Mouse (Mus musculus): ENCODE measurements around the gene Taz. TPM values are rescaled to one million over a fixed set of nuclear protein-coding genes. Genes with fewer than 3 reads are reported as not detected.
A peak's percentile ranks its signal among the peaks of the same experiment; 100 is the strongest.

Taz gene
- polyA plus RNA-seq (2016; fragmentation: Nextera tagmentation; extraction: Ambion mirVana), result 90.9 and 94.9 TPM in 2 replicates

DNA sequence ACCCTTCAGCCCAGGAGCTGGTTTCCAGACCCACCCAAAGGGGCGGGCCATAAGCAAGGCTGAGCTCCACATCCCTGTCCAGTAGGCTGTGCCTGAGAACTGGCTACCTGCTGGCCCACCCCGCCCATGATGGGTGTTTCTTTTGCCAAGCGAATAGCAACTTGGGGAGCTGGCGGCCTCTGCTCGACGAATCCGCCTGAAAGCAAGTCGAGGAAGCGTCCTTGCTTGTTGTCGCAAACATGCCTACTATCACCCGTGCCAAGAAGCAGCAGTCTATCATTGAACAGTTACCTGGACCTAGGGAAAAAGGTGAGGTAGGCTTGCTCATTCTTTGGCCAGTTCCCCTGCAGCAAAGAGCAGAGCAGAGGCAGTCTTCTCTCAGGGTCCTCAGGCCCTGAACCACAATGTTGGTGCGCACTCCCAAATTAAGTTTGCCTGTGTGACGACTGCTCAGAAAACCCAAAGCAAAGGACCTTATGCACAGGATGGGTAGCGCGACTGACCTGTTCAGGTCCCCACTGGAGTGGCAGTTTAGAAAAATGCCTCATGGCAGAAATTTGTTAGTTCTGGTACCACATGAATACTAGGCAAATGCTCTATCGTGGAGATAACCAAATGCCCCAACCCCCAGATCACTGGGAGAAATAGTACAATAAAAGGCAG lies at the start of gene Taz, which contains the start of gene Dnase1l1:
Gene Taz, plus strand, starts transcription at position 181 of the 663 bp plus-strand sequence.
Gene Dnase1l1, minus strand, starts transcription at position 606 of the 663 bp plus-strand sequence.
- H3K4me1 ChIP-seq (replicated peaks), result peaks cover 10% of the 10 kb centered on the region; the same call in 1 of the 2 replicates
- peak within 1 kb of the TSS; percentile 69 for H3K4me2 ChIP-seq
- H3K27ac ChIP-seq, result peak within 1 kb of the TSS; percentile 84
- no peaks in the 10 kb centered on the region for H3K9me3 ChIP-seq
- H3K9ac ChIP-seq (replicated peaks), result peak within 1 kb of the TSS; percentile 73
- ATAC-seq (ENCODE audit: insufficient number of reproducible peaks, insufficient read depth, low FRiP score, low TSS enrichment, low read depth), result peak; percentile 92
- 14% methylated on average over 16 of the region's 16 CpGs for WGBS
- peak within 1 kb of the TSS; percentile 60 for H3K4me3 ChIP-seq (replicated peaks)
- no peaks in the 10 kb centered on the region for H3K36me3 ChIP-seq
- H3K27me3 ChIP-seq, result peaks cover 17% of the 10 kb centered on the region

GRCm38 (mm10) chrX:74233196-74233595 lies 48.5 kb upstream of the Taz start:
- Histone ChIP-seq H3K27me3 (no peaks in the 10 kb centered on the region), H3K36me3 (peaks cover 97% of the 10 kb centered on the region), H3K27ac (no peak overlapping the region), H3K9ac (replicated peaks) (no peak overlapping the region), H3K4me1 (replicated peaks) (no peaks in the 10 kb centered on the region), H3K9me3 (no peaks in the 10 kb centered on the region), H3K4me2 (no peak overlapping the region), H3K4me3 (replicated peaks) (no peak overlapping the region)
- no peak for ATAC-seq (ENCODE audit: insufficient number of reproducible peaks, insufficient read depth, low FRiP score, low TSS enrichment, low read depth)
- 88% methylated on average over 5 of the region's 5 CpGs for WGBS

DNA sequence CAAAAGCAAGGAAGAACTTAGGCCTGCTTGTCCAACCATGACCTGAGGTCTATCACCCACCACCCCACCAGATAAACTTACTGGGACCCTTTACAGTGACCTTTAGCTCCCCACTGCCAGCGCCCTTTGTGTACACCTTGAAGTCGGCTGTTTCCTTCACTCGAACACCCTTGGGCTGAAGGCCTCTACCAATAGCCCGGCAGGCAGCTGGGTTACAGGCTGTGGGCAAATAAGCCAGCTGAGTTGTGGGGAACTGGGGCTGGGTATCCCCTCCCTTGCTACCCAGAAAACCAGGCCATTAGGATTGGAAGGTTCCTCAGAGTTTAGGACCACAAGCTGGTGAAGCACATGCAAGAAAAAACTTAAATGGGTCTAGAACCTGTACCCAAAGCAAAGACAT lies 41.4 kb upstream of the Taz start:
- ATAC-seq (ENCODE audit: insufficient number of reproducible peaks, insufficient read depth, low FRiP score, low TSS enrichment, low read depth), result no peak
- no peaks in the 10 kb centered on the region for H3K9me3 ChIP-seq
- peaks cover 9% of the 10 kb centered on the region; the same call in 1 of the 2 replicates for H3K4me1 ChIP-seq (replicated peaks)
- H3K27ac ChIP-seq, result no peak overlapping the region
- H3K4me3 ChIP-seq (replicated peaks), result no peak overlapping the region
- no peaks in the 10 kb centered on the region for H3K27me3 ChIP-seq
- 100% methylated on average over 4 of the region's 4 CpGs for WGBS
- H3K9ac ChIP-seq (replicated peaks), result no peak overlapping the region
- no peak overlapping the region for H3K4me2 ChIP-seq
- H3K36me3 ChIP-seq, result peaks cover 79% of the 10 kb centered on the region

DNA sequence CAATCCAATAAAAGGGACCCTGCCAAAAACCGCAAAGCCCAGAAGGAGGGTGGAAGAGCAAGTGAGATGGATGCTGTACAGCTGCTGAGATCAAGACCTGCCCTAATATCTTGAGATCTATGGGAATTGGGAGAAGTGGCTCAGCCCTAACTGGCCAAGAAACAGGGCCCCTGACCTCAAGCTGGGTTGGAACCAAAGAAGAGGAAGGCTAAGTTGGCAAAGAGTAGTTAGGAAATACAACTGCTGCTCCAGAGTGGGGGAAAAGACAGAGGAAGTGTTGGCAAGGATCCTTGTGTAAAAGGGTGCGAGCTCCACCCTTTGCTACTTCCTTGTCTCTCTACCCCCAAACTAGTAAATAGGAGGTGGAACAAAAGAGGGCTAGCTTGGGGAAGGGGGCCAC lies 38.3 kb upstream of the Taz start:
- Histone ChIP-seq H3K4me2 (peak overlapping the region; percentile 63), H3K27ac (no peak overlapping the region), H3K9ac (replicated peaks) (no peak overlapping the region; the same call in 1 of the 2 replicates), H3K9me3 (no peaks in the 10 kb centered on the region), H3K27me3 (no peaks in the 10 kb centered on the region), H3K36me3 (peaks cover 52% of the 10 kb centered on the region), H3K4me3 (replicated peaks) (peak overlapping the region; percentile 57), H3K4me1 (replicated peaks) (peaks cover 9% of the 10 kb centered on the region; the same call in 1 of the 2 replicates)
- ATAC-seq (ENCODE audit: insufficient number of reproducible peaks, insufficient read depth, low FRiP score, low TSS enrichment, low read depth), result no peak
- WGBS, result 95% methylated on average over 2 of the region's 2 CpGs

- Histone ChIP-seq H3K36me3 (peaks cover 48% of the 10 kb centered on the region), H3K9ac (replicated peaks) (peak overlapping the region; percentile 80)
These were observed 37.9 kb upstream of the Taz start for GRCm38 (mm10) chrX:74243807-74244206.

DNA sequence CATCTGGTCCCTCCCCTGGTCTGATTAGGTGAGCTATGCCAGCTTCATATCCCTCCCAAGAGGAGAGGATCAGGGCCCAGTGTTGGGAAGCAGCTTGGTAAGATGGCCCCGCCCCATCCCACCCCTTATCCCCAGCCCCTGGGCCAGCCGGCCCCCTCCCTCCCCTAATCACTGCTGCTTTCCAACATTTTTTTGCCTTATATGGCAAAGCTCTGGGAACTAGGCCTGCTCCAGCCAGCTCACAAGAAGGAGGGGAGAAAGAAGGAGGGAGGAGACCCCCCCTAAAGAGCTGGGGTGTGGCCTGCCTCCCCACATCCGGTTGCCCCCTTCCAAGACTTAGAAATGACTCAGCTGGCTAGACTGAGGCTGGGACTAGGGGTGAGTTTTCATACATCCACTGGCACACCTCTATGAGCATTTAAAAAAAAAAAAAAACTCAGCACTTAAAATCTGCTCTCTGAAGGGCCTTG lies 37.1 kb upstream of the Taz start:
- Histone ChIP-seq H3K4me1 (replicated peaks) (peaks cover 11% of the 10 kb centered on the region; the same call in 1 of the 2 replicates), H3K4me3 (replicated peaks) (peak overlapping the region; percentile 57), H3K4me2 (peak overlapping the region; percentile 63), H3K27ac (peak overlapping the region; percentile 91), H3K27me3 (no peaks in the 10 kb centered on the region), H3K9ac (replicated peaks) (peak overlapping the region; percentile 80), H3K36me3 (peaks cover 39% of the 10 kb centered on the region), H3K9me3 (no peaks in the 10 kb centered on the region)
- WGBS, result 50% methylated on average over 3 of the region's 3 CpGs
- ATAC-seq (ENCODE audit: insufficient number of reproducible peaks, insufficient read depth, low FRiP score, low TSS enrichment, low read depth), result peak; percentile 60

More at GRCm38 (mm10) chrX:74243807-74244206, 37.9 kb upstream of the Taz start:
- H3K4me2 ChIP-seq, result peak overlapping the region; percentile 63
- no peak for ATAC-seq (ENCODE audit: insufficient number of reproducible peaks, insufficient read depth, low FRiP score, low TSS enrichment, low read depth)
- WGBS, result 72% methylated on average over 3 of the region's 3 CpGs
- peaks cover 9% of the 10 kb centered on the region; the same call in 1 of the 2 replicates for H3K4me1 ChIP-seq (replicated peaks)
- H3K27me3 ChIP-seq, result no peaks in the 10 kb centered on the region
- H3K4me3 ChIP-seq (replicated peaks), result peak overlapping the region; percentile 57
- no peak overlapping the region for H3K27ac ChIP-seq
- H3K9me3 ChIP-seq, result no peaks in the 10 kb centered on the region

DNA sequence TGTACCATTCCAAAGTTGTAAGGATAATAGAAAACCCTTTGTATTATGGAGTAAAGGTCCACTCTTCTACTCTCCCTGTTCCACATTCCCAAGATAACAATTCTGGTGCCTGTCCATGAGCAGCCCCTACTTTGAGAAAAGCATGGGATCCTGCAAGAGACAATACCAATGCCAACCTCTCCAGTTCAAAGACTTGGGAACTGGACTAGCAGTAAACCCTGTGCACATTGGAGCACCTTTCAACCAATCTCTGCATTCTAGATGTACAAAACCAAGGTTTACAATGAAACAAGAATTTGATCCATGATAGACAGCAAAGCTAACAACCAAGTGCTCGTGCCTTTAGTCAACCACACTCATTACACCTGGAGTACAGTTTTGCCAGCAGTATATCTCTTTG lies 36.6 kb upstream of the Taz start:
- WGBS, result 28% methylated on average over 1 of the region's 1 CpGs
- Histone ChIP-seq H3K4me3 (replicated peaks) (peak overlapping the region; percentile 57), H3K27ac (peak overlapping the region; percentile 91), H3K27me3 (no peaks in the 10 kb centered on the region), H3K4me1 (replicated peaks) (peaks cover 11% of the 10 kb centered on the region; the same call in 1 of the 2 replicates), H3K36me3 (peaks cover 35% of the 10 kb centered on the region), H3K9ac (replicated peaks) (peak overlapping the region; percentile 80), H3K9me3 (no peaks in the 10 kb centered on the region), H3K4me2 (peak overlapping the region; percentile 63)
- ATAC-seq (ENCODE audit: insufficient number of reproducible peaks, insufficient read depth, low FRiP score, low TSS enrichment, low read depth), result no peak

GRCm38 (mm10) chrX:74245687-74246086 lies 36.0 kb upstream of the Taz start:
- WGBS, result 25% methylated on average over 21 of the region's 21 CpGs
- Histone ChIP-seq H3K4me2 (peak overlapping the region; percentile 63), H3K9ac (replicated peaks) (peak overlapping the region; percentile 80), H3K9me3 (no peaks in the 10 kb centered on the region), H3K4me1 (replicated peaks) (peaks cover 11% of the 10 kb centered on the region; the same call in 1 of the 2 replicates), H3K4me3 (replicated peaks) (peak overlapping the region; percentile 57), H3K27me3 (no peaks in the 10 kb centered on the region), H3K36me3 (peaks cover 29% of the 10 kb centered on the region), H3K27ac (peak overlapping the region; percentile 91)
- ATAC-seq (ENCODE audit: insufficient number of reproducible peaks, insufficient read depth, low FRiP score, low TSS enrichment, low read depth), result no peak

DNA sequence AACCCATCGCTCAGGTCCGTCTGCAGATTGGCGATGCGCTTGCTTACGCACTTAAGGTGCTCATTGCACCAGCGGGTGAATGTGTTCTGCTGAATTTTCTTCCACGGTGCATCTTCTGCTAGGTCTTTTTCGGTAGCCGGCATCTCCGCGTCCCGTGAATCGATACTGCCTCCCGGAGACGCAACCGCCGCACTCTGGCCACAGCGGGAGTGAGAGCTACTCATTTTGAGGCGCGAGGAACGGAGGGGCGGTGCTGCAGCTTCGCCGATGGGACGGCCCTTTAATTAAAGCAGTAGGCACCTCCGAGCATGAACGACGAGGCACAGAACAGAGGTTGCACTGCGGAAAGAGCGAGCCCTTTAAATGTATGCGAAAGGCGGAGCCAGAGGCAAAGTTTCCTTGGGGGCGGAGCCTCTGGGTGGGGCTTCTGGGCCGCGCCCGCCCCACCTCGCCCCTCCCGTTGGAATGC lies 35.5 kb upstream of the Taz start:
- peak; percentile 78 for ATAC-seq (ENCODE audit: insufficient number of reproducible peaks, insufficient read depth, low FRiP score, low TSS enrichment, low read depth)
- H3K27me3 ChIP-seq, result no peaks in the 10 kb centered on the region
- peak overlapping the region; percentile 91 for H3K27ac ChIP-seq
- H3K9ac ChIP-seq (replicated peaks), result peak overlapping the region; percentile 80
- peaks cover 23% of the 10 kb centered on the region for H3K36me3 ChIP-seq
- peak overlapping the region; percentile 63 for H3K4me2 ChIP-seq
- H3K9me3 ChIP-seq, result no peaks in the 10 kb centered on the region
- H3K4me1 ChIP-seq (replicated peaks), result peaks cover 11% of the 10 kb centered on the region; the same call in 1 of the 2 replicates
- peak overlapping the region; percentile 57 for H3K4me3 ChIP-seq (replicated peaks)
- 18% methylated on average over 38 of the region's 38 CpGs for WGBS

DNA sequence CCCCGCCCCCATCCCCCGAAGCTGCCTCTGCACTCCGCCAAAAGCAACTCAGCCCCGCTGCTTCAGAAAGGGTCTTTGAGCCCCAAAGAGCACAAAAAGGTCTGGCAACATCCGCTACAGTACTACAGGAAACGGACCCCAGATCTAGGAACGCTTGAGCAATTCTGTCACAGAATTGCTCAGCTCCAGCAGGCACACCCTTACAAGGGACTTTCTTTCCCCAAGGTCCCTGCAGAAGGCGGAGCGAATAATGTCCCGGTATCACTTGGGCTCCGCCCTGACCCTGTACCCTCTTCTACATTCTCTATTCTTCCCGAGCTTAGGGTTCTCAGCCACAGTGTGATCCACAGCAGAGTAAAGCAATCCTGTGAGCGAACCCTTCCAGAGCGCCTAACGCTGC lies 35.0 kb upstream of the Taz start:
- H3K27me3 ChIP-seq, result no peaks in the 10 kb centered on the region
- ATAC-seq (ENCODE audit: insufficient number of reproducible peaks, insufficient read depth, low FRiP score, low TSS enrichment, low read depth), result peak; percentile 26; the same call in 1 of the 2 replicates
- WGBS, result 13% methylated on average over 15 of the region's 15 CpGs
- H3K9me3 ChIP-seq, result no peaks in the 10 kb centered on the region
- H3K4me1 ChIP-seq (replicated peaks), result peaks cover 11% of the 10 kb centered on the region; the same call in 1 of the 2 replicates
- peak overlapping the region; percentile 57 for H3K4me3 ChIP-seq (replicated peaks)
- H3K9ac ChIP-seq (replicated peaks), result peak overlapping the region; percentile 53
- H3K27ac ChIP-seq, result peak overlapping the region; percentile 86
- H3K4me2 ChIP-seq, result peak overlapping the region; percentile 57
- H3K36me3 ChIP-seq, result peaks cover 19% of the 10 kb centered on the region

- no peak overlapping the region for H3K9ac ChIP-seq (replicated peaks)
- 0 out of 2 replicates have a peak overlapping the region, but pooled peaks have one; percentile 44 for H3K4me3 ChIP-seq (replicated peaks)
- H3K4me2 ChIP-seq, result peak overlapping the region; percentile 58
- H3K27ac ChIP-seq, result peak overlapping the region; percentile 77
- no peak for ATAC-seq (ENCODE audit: insufficient number of reproducible peaks, insufficient read depth, low FRiP score, low TSS enrichment, low read depth)
- no peaks in the 10 kb centered on the region for H3K9me3 ChIP-seq
- no peaks in the 10 kb centered on the region for H3K27me3 ChIP-seq
- no peaks in the 10 kb centered on the region for H3K36me3 ChIP-seq
- WGBS, result 9% methylated on average over 3 of the region's 3 CpGs
- H3K4me1 ChIP-seq (replicated peaks), result peaks cover 8% of the 10 kb centered on the region; the same call in 1 of the 2 replicates
These were observed 33.1 kb upstream of the Taz start for GRCm38 (mm10) chrX:74248651-74249050.

Measured in limb, embryonic 12.5 days (tissue).